8 mouse cellular contexts compared by ENCODE assay signal in genomic region chr13:23555839-23556416, GRCm38 (mm10). TPM values are rescaled to one million over a fixed set of nuclear protein-coding genes. Genes with fewer than 3 reads are reported as not detected.
DNase-seq lines count a peak whose midpoint lies in the region; ATAC-seq and TF ChIP-seq lines count a peak whose summit lies in the region.

No protein-coding gene starts in this region.

- TF ChIP-seq POLR2A in bone marrow, adult 2 months (IDR thresholded peaks at IDR 0.05; ENCODE audit: borderline replicate concordance, control insufficient read depth, low read depth, low read length) = peak; percentile 28; the same call in 1 of the 2 replicates
- peak; percentile 91 for TF ChIP-seq POLR2A in embryonic fibroblast, embryonic 13.5 days (IDR thresholded peaks at IDR 0.05; ENCODE audit: low read depth, low read length)
- peak; percentile 50 for TF ChIP-seq POLR2A in myocyte (IDR thresholded peaks at IDR 0.05; ENCODE audit: insufficient read length, low read depth)

- peak; percentile 71 for ATAC-seq in CD4-positive, CD25-positive, alpha-beta regulatory T cell, adult 4 months
- peak; percentile 78 for ATAC-seq in heart, embryonic 14.5 days (ENCODE audit: insufficient number of reproducible peaks, insufficient read depth, low FRiP score, low read depth)
- peak; percentile 66 for ATAC-seq in liver, embryonic 11.5 days (replicated peaks; ENCODE audit: low FRiP score)

- no peaks in the 10 kb centered on the region for H3K9me3 ChIP-seq in heart, embryonic 14.5 days (ENCODE audit: control insufficient read depth, low read length)
- no peaks in the 10 kb centered on the region for H3K9me3 ChIP-seq in liver, embryonic 11.5 days (ENCODE audit: control insufficient read depth, low read length)

- H3ac ChIP-seq in myocyte (ENCODE audit: control insufficient read depth, insufficient read length) = peak overlapping the region; percentile 9

- TF ChIP-seq CTCF in bone marrow, adult 2 months (IDR thresholded peaks at IDR 0.05; ENCODE audit: control insufficient read depth, insufficient read depth, low read length) = no peak
- TF ChIP-seq CTCF in embryonic fibroblast, embryonic 13.5 days (IDR thresholded peaks at IDR 0.05; ENCODE audit: borderline replicate concordance, insufficient read depth, low read length) = no peak

- peak overlapping the region; percentile 94 for H3K9ac ChIP-seq in heart, embryonic 14.5 days (ENCODE audit: low read length)
- peak overlapping the region; percentile 91 for H3K9ac ChIP-seq in liver, embryonic 11.5 days (ENCODE audit: low read depth, low read length)

- no peaks in the 10 kb centered on the region for H3K36me3 ChIP-seq in heart, embryonic 14.5 days (ENCODE audit: control insufficient read depth, insufficient read depth, low read length)
- H3K36me3 ChIP-seq in liver, embryonic 11.5 days (ENCODE audit: control insufficient read depth, insufficient read depth, low read length) = no peaks in the 10 kb centered on the region
- no peaks in the 10 kb centered on the region for H3K36me3 ChIP-seq in myocyte (ENCODE audit: control insufficient read depth, insufficient read depth)

- no peaks in the 10 kb centered on the region for H3K4me1 ChIP-seq in bone marrow, adult 2 months (ENCODE audit: control insufficient read depth, insufficient read depth, low read length)
- peaks cover 3% of the 10 kb centered on the region; the same call in 1 of the 2 replicates for H3K4me1 ChIP-seq in embryonic fibroblast, embryonic 13.5 days (ENCODE audit: control insufficient read depth, insufficient read depth, low read length)
- peaks cover 0 to 8% of the 10 kb centered on the region in 2 experiments; a peak in 3 of 4 replicates for H3K4me1 ChIP-seq in heart, embryonic 14.5 days (ENCODE audit: control insufficient read depth in 2 of 2, insufficient read depth in 2 of 2, low read length in 2 of 2)
- 0 out of 2 replicates have a peak, but pooled peaks cover 8% of the 10 kb centered on the region for H3K4me1 ChIP-seq in liver, embryonic 11.5 days (replicated peaks; ENCODE audit: control insufficient read depth, insufficient read depth, low read length)

- H3K4me2 ChIP-seq in heart, embryonic 14.5 days (ENCODE audit: low read length) = peak overlapping the region; percentile 85
- H3K4me2 ChIP-seq in liver, embryonic 11.5 days = peak overlapping the region; percentile 83
- peak overlapping the region; percentile 96 for H3K4me2 ChIP-seq in myocyte (ENCODE audit: low read depth)

- peak overlapping the region; percentile 97 for H3K27ac ChIP-seq in bone marrow, adult 2 months (ENCODE audit: control insufficient read depth, insufficient read depth, low read depth, low read length, poor library complexity)
- H3K27ac ChIP-seq in embryonic fibroblast, embryonic 13.5 days (ENCODE audit: insufficient read depth, low read length) = peak overlapping the region; percentile 97
- H3K27ac ChIP-seq in heart, embryonic 14.5 days (replicated peaks in 1 of 2; ENCODE audit: control insufficient read depth in 1 of 2, insufficient read depth in 1 of 2, low read depth in 2 of 2, low read length in 2 of 2) = peak overlapping the region; percentile 97 to 98
- peak overlapping the region; percentile 100 for H3K27ac ChIP-seq in liver, embryonic 11.5 days (ENCODE audit: low read depth, low read length)

- peak; percentile 85 for DNase-seq in kidney, postnatal 10 days
- DNase-seq in liver, embryonic 11.5 days (ENCODE audit: low spot score) = peak; percentile 75
- DNase-seq in testis, postnatal 14 days (ENCODE audit: low spot score) = peak; percentile 71

- H3K27me3 ChIP-seq in heart, embryonic 14.5 days (ENCODE audit: control insufficient read depth, insufficient read depth, low read length) = no peaks in the 10 kb centered on the region
- H3K27me3 ChIP-seq in liver, embryonic 11.5 days (replicated peaks; ENCODE audit: control insufficient read depth, insufficient read depth, low read length) = no peaks in the 10 kb centered on the region
- no peaks in the 10 kb centered on the region for H3K27me3 ChIP-seq in myocyte (ENCODE audit: control insufficient read depth, insufficient read depth, insufficient read length)

- WGBS in bone marrow, adult 2 months = under 1% methylated on average over 18 of the region's 18 CpGs
- under 1% methylated on average over 18 of the region's 18 CpGs for WGBS in heart, embryonic 14.5 days
- WGBS in liver, embryonic 11.5 days = under 1% methylated on average over 18 of the region's 18 CpGs

- no peaks in the 10 kb centered on the region for H3K79me2 ChIP-seq in myocyte (ENCODE audit: control insufficient read depth, insufficient read depth)

- H3K4me3 ChIP-seq in bone marrow, adult 2 months (replicated peaks; ENCODE audit: control insufficient read depth, low read depth, low read length) = peak overlapping the region; percentile 72
- peak overlapping the region; percentile 58 for H3K4me3 ChIP-seq in embryonic fibroblast, embryonic 13.5 days (ENCODE audit: insufficient read depth, low read length)
- peak overlapping the region; percentile 62 to 69 for H3K4me3 ChIP-seq in heart, embryonic 14.5 days (ENCODE audit: control insufficient read depth in 1 of 2, insufficient read depth in 1 of 2, low read depth in 1 of 2, low read length in 2 of 2)
- peak overlapping the region; percentile 56 for H3K4me3 ChIP-seq in liver, embryonic 11.5 days (ENCODE audit: low read depth, low read length)
- H3K4me3 ChIP-seq in myocyte = peak overlapping the region; percentile 52

TF ChIP-seq in myocyte, 11 proteins besides CTCF, POLR2A, EP300 and RAD21:
- TF ChIP-seq MAX (IDR thresholded peaks at IDR 0.05; ENCODE audit: low read depth) (peak; percentile 25), MYOD1 (IDR thresholded peaks at IDR 0.05; ENCODE audit: control insufficient read depth in 1 of 3, insufficient read length in 2 of 3, low read depth in 2 of 3) (no peak), POLR2AphosphoS2 (IDR thresholded peaks at IDR 0.05; ENCODE audit: insufficient read length, low read depth) (peak; percentile 64)

RNA-seq across cellular contexts. Expression of gene Hist1h1d, which starts 2.9 kb away (rescaled TPM):
- polyA plus RNA-seq in CD4-positive, CD25-positive, alpha-beta regulatory T cell, adult 4 months (2017; shearing (Covaris generic)) = under 1 TPM; 0.18 to 0.35 TPM
- polyA plus RNA-seq in bone marrow, adult 2 months (2011; ENCODE audit: insufficient read depth, insufficient read length, low replicate concordance, missing spikeins) = 9.7 and 12.7 TPM in 2 replicates
- polyA plus RNA-seq in embryonic fibroblast, embryonic 13.5 days (2011; ENCODE audit: insufficient read length, low read depth, missing spikeins) = 0.83 and 2.7 TPM in 2 replicates
- polyA plus RNA-seq in heart, embryonic 14.5 days (2014; fragmentation: Nextera tagmentation; extraction: Ambion mirVana) = 0.24 and 0.41 TPM in 2 replicates
- 0.68 and 0.82 TPM in 2 replicates for polyA plus RNA-seq in liver, embryonic 11.5 days (2014; fragmentation: Nextera tagmentation; extraction: Ambion mirVana)
- polyA plus RNA-seq in myocyte (2012; fragmentation: generic; extraction: Trizol) = 0.65 TPM

RNA-seq across cellular contexts. Expression of gene Hist1h4f, which starts 4.5 kb away (rescaled TPM):
- polyA plus RNA-seq in CD4-positive, CD25-positive, alpha-beta regulatory T cell, adult 4 months (2017; shearing (Covaris generic)) = 1 to 10 TPM in 1 of 2 experiments, not detected in 1; 1.1 TPM
- 114 and 284 TPM in 2 replicates for polyA plus RNA-seq in bone marrow, adult 2 months (2011; ENCODE audit: insufficient read depth, insufficient read length, low replicate concordance, missing spikeins)
- 9.6 and 18.1 TPM in 2 replicates for polyA plus RNA-seq in embryonic fibroblast, embryonic 13.5 days (2011; ENCODE audit: insufficient read length, low read depth, missing spikeins)
- polyA plus RNA-seq in heart, embryonic 14.5 days (2014; fragmentation: Nextera tagmentation; extraction: Ambion mirVana) = not detected in 2 replicates
- 0.66 and 1.4 TPM in 2 replicates for polyA plus RNA-seq in liver, embryonic 11.5 days (2014; fragmentation: Nextera tagmentation; extraction: Ambion mirVana)
- 4.1 TPM for polyA plus RNA-seq in myocyte (2012; fragmentation: generic; extraction: Trizol)

RNA-seq across cellular contexts. Expression of gene Hist1h3e, which starts 6.2 kb away (rescaled TPM):
- 1 to 10 TPM; 2.2 to 4.1 TPM for polyA plus RNA-seq in CD4-positive, CD25-positive, alpha-beta regulatory T cell, adult 4 months (2017; shearing (Covaris generic))
- 5.3 and 12.9 TPM in 2 replicates for polyA plus RNA-seq in bone marrow, adult 2 months (2011; ENCODE audit: insufficient read depth, insufficient read length, low replicate concordance, missing spikeins)
- 2.4 and 3.4 TPM in 2 replicates for polyA plus RNA-seq in embryonic fibroblast, embryonic 13.5 days (2011; ENCODE audit: insufficient read length, low read depth, missing spikeins)
- 2.0 TPM in 2 replicates for polyA plus RNA-seq in heart, embryonic 14.5 days (2014; fragmentation: Nextera tagmentation; extraction: Ambion mirVana)
- polyA plus RNA-seq in liver, embryonic 11.5 days (2014; fragmentation: Nextera tagmentation; extraction: Ambion mirVana) = 3.5 and 5.6 TPM in 2 replicates
- polyA plus RNA-seq in myocyte (2012; fragmentation: generic; extraction: Trizol) = 1.7 TPM

RNA-seq across cellular contexts. Expression of gene Hist1h3f, which starts 12.1 kb away (rescaled TPM):
- polyA plus RNA-seq in CD4-positive, CD25-positive, alpha-beta regulatory T cell, adult 4 months (2017; shearing (Covaris generic)) = not detected
- 3.0 and 6.4 TPM in 2 replicates for polyA plus RNA-seq in bone marrow, adult 2 months (2011; ENCODE audit: insufficient read depth, insufficient read length, low replicate concordance, missing spikeins)
- 0.61 and 0.70 TPM in 2 replicates for polyA plus RNA-seq in embryonic fibroblast, embryonic 13.5 days (2011; ENCODE audit: insufficient read length, low read depth, missing spikeins)
- polyA plus RNA-seq in heart, embryonic 14.5 days (2014; fragmentation: Nextera tagmentation; extraction: Ambion mirVana) = 0.65 and 0.72 TPM in 2 replicates
- 0.42 and 0.62 TPM in 2 replicates for polyA plus RNA-seq in liver, embryonic 11.5 days (2014; fragmentation: Nextera tagmentation; extraction: Ambion mirVana)
- polyA plus RNA-seq in myocyte (2012; fragmentation: generic; extraction: Trizol) = 0.91 TPM

RNA-seq across cellular contexts. Expression of gene Hist1h2bh, which starts 12.7 kb away (rescaled TPM):
- under 1 TPM; 0.41 to 0.66 TPM for polyA plus RNA-seq in CD4-positive, CD25-positive, alpha-beta regulatory T cell, adult 4 months (2017; shearing (Covaris generic))
- polyA plus RNA-seq in bone marrow, adult 2 months (2011; ENCODE audit: insufficient read depth, insufficient read length, low replicate concordance, missing spikeins) = 6.8 and 11.4 TPM in 2 replicates
- polyA plus RNA-seq in embryonic fibroblast, embryonic 13.5 days (2011; ENCODE audit: insufficient read length, low read depth, missing spikeins) = 1.8 and 4.0 TPM in 2 replicates
- 0.65 and 0.66 TPM in 2 replicates for polyA plus RNA-seq in heart, embryonic 14.5 days (2014; fragmentation: Nextera tagmentation; extraction: Ambion mirVana)
- 1.6 and 1.7 TPM in 2 replicates for polyA plus RNA-seq in liver, embryonic 11.5 days (2014; fragmentation: Nextera tagmentation; extraction: Ambion mirVana)
- polyA plus RNA-seq in myocyte (2012; fragmentation: generic; extraction: Trizol) = 1.1 TPM

Comparison
In these comparisons a context has a peak if more than half of its experiments do, and no peak if none do; other contexts are left out.
1. Peak in every context shown above with its lines: DNase-seq, ATAC-seq, H3K4me3 ChIP-seq and H3K27ac ChIP-seq.
2. POLR2A ChIP-seq: peak in every context shown above with its lines; median percentile 91 in embryonic fibroblast, embryonic 13.5 days; 50 in myocyte; 28 in bone marrow, adult 2 months.